Mouse (Mus musculus) frontal cortex, adult 2 months (tissue): ENCODE results near the gene Sik3. TPM values are rescaled to one million over a fixed set of nuclear protein-coding genes. Genes with fewer than 3 reads are reported as not detected.
"Not testable (repeated sequence)": the region's sequence is repeated elsewhere in the genome, so short reads cannot be mapped to it uniquely, and the experiment has no call there.

Experiments used
- DNase-seq, 2 experiments: peaks; one replicate each; pipeline ENCODE4 v3.0.0; 2022; ENCODE audit warnings: low spot score in 1 of 2; ENCODE audit errors: extremely low spot score in 1 of 2
- polyA plus RNA-seq: library from polyadenylated mRNA; depleted of rRNA; stranded (reverse); fragments of >200 nt; gene quantifications from 2 replicates; pipeline ENCODE4 v1.2.3, GENCODE M21; 2012

Sik3 gene
- polyA plus RNA-seq, 1 experiment: 54.9 TPM

- DNase-seq: no peak
These were observed 85.9 kb downstream of the Sik3 start for GRCm38 (mm10) chr9:46098360-46098985.

- DNase-seq: no peak
These were observed 86.5 kb downstream of the Sik3 start for GRCm38 (mm10) chr9:46099107-46099506.

GRCm38 (mm10) chr9:46103154-46103553 lies 90.5 kb downstream of the Sik3 start:
- DNase-seq: no peak

GRCm38 (mm10) chr9:46106105-46106504 lies 93.5 kb downstream of the Sik3 start:
- no peak for DNase-seq

DNA sequence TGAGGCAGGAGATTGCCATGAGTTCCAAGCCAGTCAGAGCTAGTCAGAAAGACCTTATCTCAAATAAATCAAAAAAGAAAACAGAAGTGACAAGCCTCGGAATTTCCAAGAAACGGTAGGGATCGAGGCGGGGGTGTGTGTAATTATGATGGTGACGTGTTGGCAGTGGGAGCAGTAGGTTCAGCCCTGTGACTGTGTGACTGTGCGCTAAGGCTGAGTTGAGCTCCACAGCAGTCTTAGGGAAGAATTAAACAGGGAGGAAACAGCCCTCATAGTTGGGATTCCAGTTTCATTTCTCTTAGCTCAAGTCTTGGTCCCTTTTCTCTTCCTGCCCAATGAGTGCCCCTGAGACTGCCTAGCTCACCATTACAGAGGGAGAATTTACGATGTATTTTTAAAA lies 98.0 kb downstream of the Sik3 start:
- DNase-seq: peak in 1 of 2 experiments; percentile 42

DNA sequence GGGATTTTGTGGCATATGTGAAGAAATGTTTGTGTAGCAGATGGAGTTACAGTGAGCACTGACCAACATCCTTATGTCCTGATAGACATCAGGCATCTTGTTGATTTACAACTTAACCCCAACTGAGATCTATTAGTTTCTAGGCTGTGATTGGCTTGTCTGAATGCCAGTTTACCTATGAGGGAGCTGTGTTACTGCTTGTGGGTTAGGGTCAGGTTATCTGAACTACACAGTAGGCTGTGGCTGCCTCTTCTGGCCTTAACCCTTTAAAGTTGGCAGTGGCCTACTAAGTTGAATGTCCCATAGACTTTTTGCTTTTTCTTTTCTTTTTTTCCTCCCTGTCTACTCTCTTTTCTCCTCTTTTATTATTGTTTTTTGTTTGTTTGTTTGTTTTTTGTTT lies 98.7 kb downstream of the Sik3 start:
- no peak for DNase-seq

GRCm38 (mm10) chr9:46112246-46112645 lies 99.6 kb downstream of the Sik3 start:
- no peak for DNase-seq

DNA sequence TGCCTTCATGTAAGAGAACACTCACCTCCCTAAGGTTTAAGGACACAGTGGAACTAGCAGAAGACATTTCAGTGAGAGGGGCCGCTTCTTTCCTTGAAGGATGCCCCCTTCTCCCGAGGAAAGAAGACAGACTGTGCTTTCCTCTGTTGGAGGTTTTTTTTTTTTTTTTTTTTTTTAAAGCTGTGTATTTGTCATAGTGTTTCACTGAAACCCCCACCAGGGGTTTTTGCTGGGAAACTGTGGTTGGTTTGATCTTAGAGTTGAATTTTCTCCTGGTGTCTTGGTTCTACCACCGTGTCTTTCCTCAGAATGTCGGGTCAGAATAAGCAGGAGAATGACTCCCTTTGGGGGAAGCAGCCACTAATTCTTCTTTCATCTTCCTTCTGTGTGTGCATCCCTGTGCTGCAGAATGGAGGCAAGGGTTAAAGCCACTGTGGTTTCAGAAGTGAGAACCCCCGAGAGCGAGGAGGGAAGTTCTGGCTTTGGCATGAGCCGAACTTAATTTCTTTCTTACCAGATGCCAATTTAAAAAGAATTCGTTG lies 106.3 kb downstream of the Sik3 start:
- DNase-seq: no peak

DNA sequence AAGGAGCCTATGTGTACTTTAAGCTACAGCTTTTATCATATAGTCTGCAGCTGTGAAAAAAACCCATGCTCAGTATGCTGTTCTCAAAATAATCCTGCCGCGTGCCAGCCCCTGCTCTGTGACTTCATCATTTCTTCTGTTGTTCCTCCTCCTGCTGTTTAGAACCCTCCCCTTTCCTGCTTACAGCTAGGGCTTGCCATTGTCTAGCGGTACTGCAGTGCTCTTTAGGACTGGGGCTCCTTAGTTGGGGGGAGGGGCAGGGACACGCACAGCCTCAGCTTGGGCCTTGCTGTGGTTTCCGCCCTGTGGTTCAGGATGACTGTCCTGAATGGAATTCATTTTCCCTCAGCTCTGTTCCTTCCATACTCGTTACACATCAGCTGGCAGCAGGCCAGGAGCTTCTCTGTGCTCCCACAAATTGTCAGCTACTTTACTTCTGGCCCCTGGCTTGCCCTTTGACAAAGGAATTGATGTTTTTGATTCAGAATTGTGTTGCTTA lies 107.4 kb downstream of the Sik3 start:
- DNase-seq: peak in 1 of 2 experiments; percentile 54

DNA sequence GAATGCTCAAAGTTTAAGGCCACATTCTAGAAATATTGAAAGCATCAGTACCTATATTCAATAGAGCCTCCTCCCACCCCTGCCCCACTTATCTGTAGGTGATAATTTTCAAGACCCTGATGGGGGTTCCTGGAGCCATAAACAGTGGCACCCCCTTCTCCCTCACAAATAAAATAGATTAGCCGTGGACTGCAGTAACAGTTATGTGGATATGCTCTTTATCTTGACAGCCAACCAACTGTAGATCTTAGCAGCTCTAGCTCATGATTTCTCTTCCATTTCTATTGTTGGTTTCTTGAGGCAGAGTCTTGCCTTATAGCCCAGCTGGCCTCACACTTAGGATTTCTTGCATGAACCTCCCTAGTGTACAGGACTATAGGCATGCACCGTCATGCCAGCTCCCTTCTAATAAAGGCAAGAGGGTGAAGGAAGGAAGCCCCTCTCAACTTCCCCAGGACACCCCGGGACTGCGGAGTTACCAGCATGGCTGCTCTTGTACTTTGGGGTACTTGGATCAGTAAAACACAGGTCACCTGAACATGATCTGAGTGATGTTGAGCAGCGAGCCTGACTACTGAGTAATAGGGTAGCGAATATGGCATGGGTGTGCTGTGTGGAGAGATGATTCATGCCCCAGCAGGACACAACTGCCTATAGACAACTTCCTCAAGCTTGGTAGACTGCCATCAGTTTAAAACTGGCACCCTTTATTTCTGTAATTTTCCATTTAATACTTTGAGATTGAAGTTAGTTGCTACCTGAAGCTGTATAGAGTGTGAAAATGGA lies 108.0 kb downstream of the Sik3 start:
- DNase-seq: no peak

GRCm38 (mm10) chr9:46121486-46121885 lies 108.9 kb downstream of the Sik3 start:
- DNase-seq: no peak

GRCm38 (mm10) chr9:46122731-46123130 lies 110.1 kb downstream of the Sik3 start:
- no peak for DNase-seq

DNA sequence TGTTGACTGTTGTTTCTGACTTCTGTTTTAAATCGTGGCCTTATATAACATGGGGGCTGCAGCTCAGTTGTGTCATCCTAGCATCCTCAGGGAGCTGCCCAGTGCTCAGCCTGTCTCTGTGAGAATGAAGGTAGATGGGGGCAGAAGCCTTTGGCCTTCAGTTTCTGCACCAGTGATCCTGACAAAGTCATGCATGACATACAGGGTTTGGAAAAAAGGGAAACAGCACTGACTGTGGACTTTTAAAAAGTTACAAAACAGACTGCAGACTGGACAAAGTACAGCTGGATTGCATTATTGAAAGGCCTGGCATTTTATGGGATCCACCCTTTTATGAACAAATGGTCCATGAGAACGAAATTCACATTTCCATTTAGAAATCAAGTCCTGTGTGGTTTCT lies 113.7 kb downstream of the Sik3 start:
- no peak for DNase-seq

DNA sequence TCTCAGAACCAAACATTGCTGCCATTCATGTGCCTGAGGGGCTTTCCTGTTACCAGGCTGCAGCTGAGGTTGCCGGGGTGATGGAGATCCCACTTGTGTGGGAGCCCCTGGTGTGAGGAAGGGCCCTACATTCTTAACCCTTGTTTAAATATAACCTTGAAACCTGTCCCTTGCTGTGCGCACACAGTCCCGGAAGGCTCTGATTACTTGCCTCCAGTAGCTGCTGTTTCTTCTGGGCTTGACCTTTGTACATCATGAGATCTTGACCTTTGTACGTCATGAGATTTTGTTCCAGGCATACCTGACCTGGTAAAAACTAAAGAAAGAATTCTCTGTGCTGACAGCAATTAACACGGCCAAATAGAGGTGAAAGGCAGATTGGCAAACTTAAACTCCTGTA lies 114.7 kb downstream of the Sik3 start:
- DNase-seq: no peak

- DNase-seq: no peak
These were observed 116.6 kb downstream of the Sik3 start for GRCm38 (mm10) chr9:46129241-46129640.

- DNase-seq: not testable (repeated sequence)
These were observed 120.2 kb downstream of the Sik3 start for GRCm38 (mm10) chr9:46132821-46133220.

GRCm38 (mm10) chr9:46138831-46139230 lies 126.2 kb downstream of the Sik3 start:
- no peak for DNase-seq

DNA sequence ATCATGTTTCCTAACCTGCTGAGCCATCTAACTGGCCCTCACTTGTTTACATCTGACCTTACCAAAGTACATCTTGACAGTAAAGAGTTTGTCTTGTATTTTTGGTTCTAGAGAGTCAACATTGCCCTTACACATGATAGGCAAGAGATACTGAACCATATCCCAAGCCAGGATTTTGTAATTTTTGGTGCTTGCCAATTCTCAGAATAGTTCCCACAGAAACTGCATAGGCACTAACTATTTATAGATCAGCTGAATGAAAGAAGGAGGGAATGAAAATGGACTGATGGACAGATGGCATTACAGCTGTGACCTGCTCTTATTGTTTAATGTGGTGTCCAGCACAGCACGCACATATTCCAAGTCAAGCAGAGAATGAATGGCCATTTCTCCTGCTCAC lies 128.2 kb downstream of the Sik3 start:
- DNase-seq: no peak

DNA sequence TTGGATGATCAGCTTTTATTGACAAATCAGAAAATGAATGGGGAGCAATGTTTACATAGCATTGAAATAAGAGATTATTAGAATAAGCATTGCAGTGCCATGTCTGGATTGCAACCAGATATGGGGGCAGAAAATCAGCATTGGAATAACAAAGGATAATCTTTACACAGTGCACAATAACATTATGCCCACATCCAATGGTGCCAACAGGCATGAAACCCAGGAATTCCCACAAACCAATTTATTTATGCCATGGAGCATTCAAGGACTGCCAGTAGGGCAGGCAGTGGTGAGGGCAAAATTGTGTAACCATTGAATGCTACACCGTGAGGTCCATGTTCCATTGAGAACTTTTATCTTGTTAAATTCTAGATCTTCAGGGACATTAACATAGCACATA lies 129.4 kb downstream of the Sik3 start:
- DNase-seq: no peak

DNA sequence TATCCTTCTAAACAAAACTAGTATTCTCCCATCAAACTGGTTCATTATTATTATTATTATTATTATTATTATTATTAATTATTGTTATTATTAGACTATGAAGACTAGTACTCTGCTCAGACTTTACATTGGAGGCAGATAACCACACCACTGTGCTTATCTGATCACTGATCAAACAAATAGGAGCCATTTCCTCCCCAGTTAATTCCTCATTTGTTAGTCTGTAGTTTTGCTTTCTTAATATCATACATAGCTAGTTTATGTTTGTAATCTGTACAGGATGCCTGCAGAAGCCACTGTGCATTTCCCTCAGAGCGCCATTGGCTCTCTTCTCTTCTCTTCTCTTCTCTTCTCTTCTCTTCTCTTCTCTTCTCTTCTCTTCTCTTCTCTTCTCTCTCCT lies 129.9 kb downstream of the Sik3 start:
- DNase-seq: no peak

- DNase-seq: no peak
These were observed 132.4 kb downstream of the Sik3 start for GRCm38 (mm10) chr9:46144976-46145375.

GRCm38 (mm10) chr9:46146437-46146836 lies 133.8 kb downstream of the Sik3 start:
- DNase-seq: no peak
